Mouse (Mus musculus): Measurements from ENCODE around the gene Baiap2. TPM values are rescaled to one million over a fixed set of nuclear protein-coding genes. Genes with fewer than 3 reads are reported as not detected.

The Baiap2 gene
- total and polyA plus RNA-seq, 3 experiments: 3.4 to 6.7 (median 6.1) TPM

- H3K36me3 ChIP-seq (replicated peaks in 1 of 2; ENCODE audit: control insufficient read depth in 1 of 2, insufficient read depth in 1 of 2, low read length in 1 of 2): no peaks in the 10 kb centered on the region
- peaks cover 23 to 64% of the 10 kb centered on the region in 2 experiments for H3K4me1 ChIP-seq (ENCODE audit: control insufficient read depth in 1 of 2, insufficient read depth in 2 of 2)
- H3K4me3 ChIP-seq (replicated peaks in 1 of 3; ENCODE audit: low read depth in 2 of 3, low read length in 2 of 3, poor library complexity in 1 of 3): no peak overlapping the region
- H3K9me3 ChIP-seq (replicated peaks; ENCODE audit: low read length): peaks cover 2% of the 10 kb centered on the region
- dilution Hi-C loops (cut with MboI; ENCODE audit: extremely low pct_ligation_motif_present, extremely low pct_unique_long_range_greater_than_20kb, low sequenced_read_pairs): no loop called here
- in situ Hi-C loops (cut with MboI; ENCODE audit: low pct_ligation_motif_present, low pct_unique_long_range_greater_than_20kb, low sequenced_read_pairs): no loop called here
- no peak for DNase-seq (ENCODE audit: extremely low read depth)
- TF ChIP-seq RAD21 (IDR thresholded peaks at IDR 0.05; ENCODE audit: low read depth, low read length): no peak
- TF ChIP-seq JUND (conservative IDR thresholded peaks at IDR 0.05; ENCODE audit: low read depth, low read length): no peak
- no peak for TF ChIP-seq CTCF (conservative IDR thresholded peaks at IDR 0.05 in 1 of 2, IDR thresholded peaks at IDR 0.05 in 1 of 2; ENCODE audit: low read depth in 2 of 2, low read length in 2 of 2)
- no peak for TF ChIP-seq NELFE (IDR thresholded peaks at IDR 0.05; ENCODE audit: low read depth, low read length)
- no peak for TF ChIP-seq EP300 (IDR thresholded peaks at IDR 0.05; ENCODE audit: low read length)
- no peak for TF ChIP-seq POLR2A (IDR thresholded peaks at IDR 0.05; ENCODE audit: low read depth, low read length)
- no peak for TF ChIP-seq ETS1 (conservative IDR thresholded peaks at IDR 0.05; ENCODE audit: low read depth, low read length)
- TF ChIP-seq ZC3H11A (IDR thresholded peaks at IDR 0.05; ENCODE audit: low read depth, low read length): no peak
- no peak for TF ChIP-seq UBTF (IDR thresholded peaks at IDR 0.05; ENCODE audit: low read depth, low read length)
- TF ChIP-seq BHLHE40 (IDR thresholded peaks at IDR 0.05; ENCODE audit: low read depth, low read length): no peak
- TF ChIP-seq TBP (conservative IDR thresholded peaks at IDR 0.05; ENCODE audit: low read depth, low read length): no peak
- no peak for TF ChIP-seq SMC3 (IDR thresholded peaks at IDR 0.05; ENCODE audit: low read depth, low read length)
- TF ChIP-seq CHD2 (IDR thresholded peaks at IDR 0.05; ENCODE audit: low read length): no peak
- no peak for TF ChIP-seq MYC (IDR thresholded peaks at IDR 0.05; ENCODE audit: low read depth, low read length)
- TF ChIP-seq POLR2AphosphoS2 (IDR thresholded peaks at IDR 0.05; ENCODE audit: low read depth, low read length): no peak
- no peaks in the 10 kb centered on the region for H3K79me2 ChIP-seq (replicated peaks; ENCODE audit: control insufficient read depth, extremely low read depth, insufficient read depth, poor library complexity, severe bottlenecking)
- no peak overlapping the region for H3K9ac ChIP-seq (ENCODE audit: insufficient read depth, low read depth)
- H3K27ac ChIP-seq (ENCODE audit: insufficient read depth, low read depth): no peak overlapping the region
- peaks cover 36% of the 10 kb centered on the region for H3K27me3 ChIP-seq (replicated peaks)
- no peak overlapping the region for H3K4me2 ChIP-seq (ENCODE audit: insufficient read depth, low read depth, poor library complexity, severe bottlenecking)
These were observed 6.1 kb upstream of the Baiap2 start for GRCm38 (mm10) chr11:119936456-119936855.

- no peak overlapping the region for H3K4me3 ChIP-seq (replicated peaks in 1 of 3; ENCODE audit: low read depth in 2 of 3, low read length in 2 of 3, poor library complexity in 1 of 3)
- no peaks in the 10 kb centered on the region for H3K9me3 ChIP-seq (replicated peaks; ENCODE audit: low read length)
- H3K4me1 ChIP-seq (ENCODE audit: control insufficient read depth in 1 of 2, insufficient read depth in 2 of 2): peaks cover 23 to 62% of the 10 kb centered on the region in 2 experiments
- dilution Hi-C loops (cut with MboI; ENCODE audit: extremely low pct_ligation_motif_present, extremely low pct_unique_long_range_greater_than_20kb, low sequenced_read_pairs): no loop called here
- H3K79me2 ChIP-seq (replicated peaks; ENCODE audit: control insufficient read depth, extremely low read depth, insufficient read depth, poor library complexity, severe bottlenecking): no peaks in the 10 kb centered on the region
- DNase-seq (ENCODE audit: extremely low read depth): no peak
- peaks cover 44% of the 10 kb centered on the region for H3K27me3 ChIP-seq (replicated peaks)
- TF ChIP-seq JUND (conservative IDR thresholded peaks at IDR 0.05; ENCODE audit: low read depth, low read length) (no peak), TCF12 (IDR thresholded peaks at IDR 0.05; ENCODE audit: low read depth, low read length) (no peak), UBTF (IDR thresholded peaks at IDR 0.05; ENCODE audit: low read depth, low read length) (no peak), BHLHE40 (IDR thresholded peaks at IDR 0.05; ENCODE audit: low read depth, low read length) (no peak), ZC3H11A (IDR thresholded peaks at IDR 0.05; ENCODE audit: low read depth, low read length) (no peak), MAFK (IDR thresholded peaks at IDR 0.05; ENCODE audit: insufficient replicate concordance, low read length) (no peak), NRF1 (IDR thresholded peaks at IDR 0.05; ENCODE audit: low read depth, low read length) (no peak), RCOR1 (conservative IDR thresholded peaks at IDR 0.05; ENCODE audit: low read depth, low read length) (no peak), JUN (IDR thresholded peaks at IDR 0.05; ENCODE audit: insufficient read depth, low read depth, low read length) (no peak), CTCF (conservative IDR thresholded peaks at IDR 0.05 in 1 of 2, IDR thresholded peaks at IDR 0.05 in 1 of 2; ENCODE audit: low read depth in 2 of 2, low read length in 2 of 2) (no peak), ZMIZ1 (IDR thresholded peaks at IDR 0.05; ENCODE audit: low read depth, low read length) (no peak), IRF4 (IDR thresholded peaks at IDR 0.05; ENCODE audit: low read depth, low read length) (no peak), MYC (IDR thresholded peaks at IDR 0.05; ENCODE audit: low read depth, low read length) (no peak), ZNF384 (IDR thresholded peaks at IDR 0.05; ENCODE audit: low read depth, low read length) (no peak), GABPA (IDR thresholded peaks at IDR 0.05; ENCODE audit: insufficient replicate concordance, low read depth, low read length) (no peak), USF2 (conservative IDR thresholded peaks at IDR 0.05; ENCODE audit: low read depth, low read length) (no peak), RAD21 (IDR thresholded peaks at IDR 0.05; ENCODE audit: low read depth, low read length) (no peak), EP300 (IDR thresholded peaks at IDR 0.05; ENCODE audit: low read length) (no peak), SIN3A (IDR thresholded peaks at IDR 0.05; ENCODE audit: low read length) (no peak), HCFC1 (IDR thresholded peaks at IDR 0.05; ENCODE audit: low read depth, low read length) (no peak)
- H3K36me3 ChIP-seq (replicated peaks in 1 of 2; ENCODE audit: control insufficient read depth in 1 of 2, insufficient read depth in 1 of 2, low read length in 1 of 2): no peaks in the 10 kb centered on the region
- no peak overlapping the region for H3K9ac ChIP-seq (ENCODE audit: insufficient read depth, low read depth)
- in situ Hi-C loops (cut with MboI; ENCODE audit: low pct_ligation_motif_present, low pct_unique_long_range_greater_than_20kb, low sequenced_read_pairs): no loop called here
- no peak overlapping the region for H3K27ac ChIP-seq (ENCODE audit: insufficient read depth, low read depth)
- H3K4me2 ChIP-seq (ENCODE audit: insufficient read depth, low read depth, poor library complexity, severe bottlenecking): no peak overlapping the region
These were observed 5.3 kb upstream of the Baiap2 start for GRCm38 (mm10) chr11:119937216-119937615.

Data from CH12.LX (cell line).